Mouse (Mus musculus) limb, embryonic 11.5 days (tissue): ENCODE measurements at regions not wholly inside any gene's neighbourhood (a gene's known extent, or its start where the extent isn't known, plus 50 kb on each side); places are given as distances from the start of the nearest gene placed in this dataset.

Source experiments
- ATAC-seq: fragments of 200-750 bp; cut with Nextera tagmentation; 2 replicates; pipeline ENCODE4 v1.8.0; 2017; ENCODE audit warnings: low read depth; ENCODE audit not compliant: insufficient number of reproducible peaks, low FRiP score, low TSS enrichment
- DNase-seq: peaks from one replicate; pipeline ENCODE4 v3.0.0-alpha.2; 2015; ENCODE audit warnings: low spot score
- H3K27ac ChIP-seq: fragments of 300-500 bp; sonication (generic); replicated peaks from 2 replicates; pipeline ENCODE4 v1.5.1; 2014; ENCODE audit warnings: low read depth, mild to moderate bottlenecking, low read length
- H3K27me3 ChIP-seq: fragments of 300-500 bp; sonication (generic); 2 replicates; pipeline ENCODE4 v1.6.1; 2014; ENCODE audit warnings: mild to moderate bottlenecking, low read length, mixed read lengths; ENCODE audit not compliant: control insufficient read depth, insufficient read depth
- H3K36me3 ChIP-seq: fragments of 300-500 bp; sonication (generic); 2 replicates; pipeline ENCODE4 v1.6.1; 2014; ENCODE audit warnings: mild to moderate bottlenecking, low read length, moderate library complexity, mixed read lengths; ENCODE audit not compliant: control insufficient read depth, insufficient read depth
- H3K4me1 ChIP-seq: fragments of 300-500 bp; sonication (generic); 2 replicates; pipeline ENCODE4 v1.6.1; 2014; ENCODE audit warnings: low read length, mixed read lengths; ENCODE audit not compliant: control insufficient read depth, insufficient read depth
- H3K4me2 ChIP-seq: fragments of 300-500 bp; sonication (generic); 2 replicates; pipeline ENCODE4 v1.6.1; 2014; ENCODE audit warnings: low read depth, mild to moderate bottlenecking, moderate library complexity; ENCODE audit not compliant: severe bottlenecking
- H3K4me3 ChIP-seq: fragments of 300-500 bp; sonication (generic); 2 replicates; pipeline ENCODE4 v1.5.1; 2014; ENCODE audit warnings: low read depth, low read length
- H3K9ac ChIP-seq: fragments of 300-500 bp; sonication (generic); 2 replicates; pipeline ENCODE4 v1.6.1; 2014; ENCODE audit warnings: mild to moderate bottlenecking, low read length
- H3K9me3 ChIP-seq: fragments of 300-500 bp; sonication (generic); 2 replicates; pipeline ENCODE4 v1.6.1; 2016; ENCODE audit warnings: low read length; ENCODE audit not compliant: control insufficient read depth
- WGBS: fragments of 180-500 bp; shearing (Covaris S2); extraction: QIAGEN DNeasy Blood & Tissue Kit; methylation state at CpG from one replicate; pipeline ENCODE4 v1.1.7; 2014; 5-methylcytosine and 5-hydroxymethylcytosine counted together

DNA sequence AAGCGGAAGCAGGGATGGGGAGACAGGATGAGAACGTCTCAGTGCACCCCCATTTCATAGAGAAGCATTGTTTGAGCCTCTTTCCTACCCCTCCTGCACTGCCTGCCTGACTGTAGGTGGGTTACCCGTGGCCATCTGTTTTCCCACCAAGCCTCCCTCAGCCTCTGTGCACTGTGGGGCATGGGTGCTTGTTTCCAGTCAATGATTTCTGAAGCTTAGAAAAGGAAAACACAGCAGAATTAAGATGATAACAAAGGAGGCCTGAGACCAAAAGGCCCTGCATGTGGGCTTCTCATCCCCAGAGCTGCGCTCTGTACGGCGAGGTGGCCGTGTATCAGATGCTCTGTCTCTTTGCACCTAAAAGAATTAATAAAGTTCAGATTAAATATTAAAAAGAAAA, 92.9 kb upstream of the Pabpc6 start:
- ATAC-seq (no peak), DNase-seq (no peak)
- 0 out of 2 replicates have a peak, but pooled peaks cover 3% of the 10 kb centered on the region for H3K4me1 ChIP-seq
- H3K9me3 ChIP-seq, result no peaks in the 10 kb centered on the region
- no peaks in the 10 kb centered on the region; the same call in 1 of the 2 replicates for H3K27me3 ChIP-seq
- WGBS, result 79% methylated on average over 7 of the region's 7 CpGs
- H3K4me2 ChIP-seq, result no peak overlapping the region
- H3K27ac ChIP-seq, result no peak overlapping the region
- no peak overlapping the region for H3K4me3 ChIP-seq
- H3K36me3 ChIP-seq, result no peaks in the 10 kb centered on the region
- no peak overlapping the region for H3K9ac ChIP-seq

DNA sequence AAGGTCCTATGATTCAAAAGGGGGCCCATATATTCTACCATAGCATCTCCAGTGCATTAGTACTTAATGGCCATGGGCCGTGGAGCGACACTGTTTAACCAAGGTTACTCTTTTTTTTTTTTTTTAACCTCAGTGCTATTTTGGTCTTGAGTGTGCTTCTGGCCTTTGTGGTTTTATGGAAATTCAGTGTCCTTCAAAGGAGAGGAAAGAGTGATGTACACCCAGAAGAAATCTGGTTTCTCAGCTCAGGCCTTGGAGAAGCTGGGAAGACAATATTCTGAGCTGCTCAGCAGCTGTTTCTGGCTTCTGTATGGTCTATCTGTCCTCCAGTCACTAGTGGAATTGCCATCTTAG, 91.2 kb upstream of the Pabpc6 start:
- H3K9me3 ChIP-seq, result no peaks in the 10 kb centered on the region
- no peaks in the 10 kb centered on the region for H3K36me3 ChIP-seq
- no peak overlapping the region for H3K4me2 ChIP-seq
- no peak overlapping the region for H3K4me3 ChIP-seq
- H3K4me1 ChIP-seq, result 0 out of 2 replicates have a peak, but pooled peaks cover 3% of the 10 kb centered on the region
- H3K9ac ChIP-seq, result no peak overlapping the region
- no peak for ATAC-seq
- 90% methylated on average over 2 of the region's 2 CpGs for WGBS
- no peak for DNase-seq
- H3K27me3 ChIP-seq, result no peaks in the 10 kb centered on the region
- H3K27ac ChIP-seq, result no peak overlapping the region

DNA sequence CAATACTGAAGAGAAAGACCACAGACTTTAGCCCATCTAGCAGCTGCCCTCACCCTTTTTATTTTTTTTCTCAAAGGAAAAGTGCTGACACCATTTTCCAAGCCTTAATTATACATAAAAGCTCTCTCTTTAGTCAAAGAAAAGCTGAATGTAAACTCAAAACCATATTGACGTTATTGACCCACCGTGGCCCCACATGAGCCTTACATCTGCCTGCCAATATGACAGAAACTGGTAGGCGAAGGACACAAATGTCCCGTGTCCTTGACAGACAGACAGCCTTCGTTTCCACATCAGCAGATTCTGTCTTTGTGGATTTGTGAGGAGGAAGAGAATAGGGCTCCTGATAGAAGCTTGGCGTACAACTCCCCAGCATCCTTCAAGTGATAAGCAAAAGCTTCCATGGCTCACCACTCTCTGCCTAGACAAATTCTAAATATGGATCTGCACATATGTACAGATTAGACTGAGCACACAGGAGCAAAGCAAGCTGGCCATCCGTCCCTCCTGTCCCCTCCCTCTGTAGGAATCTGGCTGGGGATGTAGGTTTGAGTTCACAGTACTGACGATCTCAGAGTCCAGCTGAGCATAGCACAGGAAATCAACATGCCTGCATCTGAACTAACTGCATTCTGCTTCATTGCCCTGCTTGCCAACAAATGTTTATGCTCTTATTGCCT, 90.6 kb upstream of the Pabpc6 start:
- Histone ChIP-seq H3K4me3 (no peak overlapping the region), H3K4me1 (0 out of 2 replicates have a peak, but pooled peaks cover 3% of the 10 kb centered on the region), H3K27ac (no peak overlapping the region), H3K27me3 (no peaks in the 10 kb centered on the region), H3K9ac (no peak overlapping the region), H3K4me2 (no peak overlapping the region), H3K9me3 (no peaks in the 10 kb centered on the region), H3K36me3 (no peaks in the 10 kb centered on the region)
- DNase-seq (no peak), ATAC-seq (no peak)
- WGBS, result 85% methylated on average over 8 of the region's 8 CpGs

DNA sequence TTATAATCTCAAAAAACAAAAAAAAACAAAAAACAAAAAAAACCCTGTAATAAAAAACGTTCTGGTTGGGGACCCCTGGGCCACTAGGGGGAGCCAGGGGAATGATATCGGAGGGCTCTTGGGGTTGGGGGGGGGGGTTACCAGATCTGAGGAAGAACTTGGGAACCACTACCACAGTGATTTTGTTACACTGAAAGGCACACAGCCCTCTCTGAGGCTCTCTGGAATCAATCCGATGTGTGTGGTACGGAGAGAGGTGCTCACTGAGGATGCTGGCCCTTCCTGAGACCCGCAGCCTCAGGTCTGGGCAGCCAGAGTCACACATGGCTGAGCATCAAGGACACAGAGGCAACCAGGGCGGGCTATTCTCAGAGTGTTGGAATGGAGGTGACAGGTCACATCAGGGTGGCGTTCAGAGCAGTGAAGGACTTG, 89.9 kb upstream of the Pabpc6 start:
- DNase-seq (peak; percentile 45), ATAC-seq (no peak)
- no peak overlapping the region for H3K4me2 ChIP-seq
- no peak overlapping the region for H3K27ac ChIP-seq
- no peak overlapping the region for H3K4me3 ChIP-seq
- WGBS, result 42% methylated on average over 7 of the region's 7 CpGs
- no peaks in the 10 kb centered on the region for H3K27me3 ChIP-seq
- H3K4me1 ChIP-seq, result 0 out of 2 replicates have a peak, but pooled peaks cover 3% of the 10 kb centered on the region
- no peak overlapping the region for H3K9ac ChIP-seq
- H3K9me3 ChIP-seq, result no peaks in the 10 kb centered on the region
- H3K36me3 ChIP-seq, result no peaks in the 10 kb centered on the region

DNA sequence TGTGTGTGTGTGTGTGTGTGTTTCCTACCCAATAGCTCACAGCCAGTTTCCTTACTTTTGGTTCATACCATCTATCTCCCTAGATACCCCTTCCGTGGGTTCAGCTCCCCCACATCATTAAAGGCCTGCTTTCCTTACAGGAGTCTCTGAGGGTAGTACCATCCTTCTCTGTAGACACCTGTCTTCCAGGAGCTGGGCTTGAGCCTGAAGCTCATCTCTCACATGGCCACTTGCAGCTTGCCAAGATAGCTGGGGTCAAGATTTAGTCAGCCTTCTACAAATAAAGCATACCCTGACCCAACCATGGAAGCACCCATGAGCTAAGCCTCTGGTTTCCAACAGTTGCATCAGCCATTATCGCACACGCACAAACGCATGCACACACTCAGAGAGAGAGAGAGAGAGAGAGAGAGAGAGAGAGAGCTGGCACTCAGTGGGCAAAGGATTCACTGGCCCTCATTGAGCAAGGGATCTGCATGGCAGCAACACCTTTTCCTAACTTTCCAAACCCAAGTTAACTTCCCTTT, 88.3 kb upstream of the Pabpc6 start:
- H3K4me2 ChIP-seq, result no peak overlapping the region
- no peaks in the 10 kb centered on the region for H3K36me3 ChIP-seq
- no peaks in the 10 kb centered on the region for H3K27me3 ChIP-seq
- no peaks in the 10 kb centered on the region for H3K4me1 ChIP-seq
- H3K9ac ChIP-seq, result no peak overlapping the region
- WGBS, result 95% methylated on average over 4 of the region's 4 CpGs
- H3K9me3 ChIP-seq, result no peaks in the 10 kb centered on the region
- no peak overlapping the region for H3K27ac ChIP-seq
- no peak for DNase-seq
- ATAC-seq, result no peak
- H3K4me3 ChIP-seq, result no peak overlapping the region

DNA sequence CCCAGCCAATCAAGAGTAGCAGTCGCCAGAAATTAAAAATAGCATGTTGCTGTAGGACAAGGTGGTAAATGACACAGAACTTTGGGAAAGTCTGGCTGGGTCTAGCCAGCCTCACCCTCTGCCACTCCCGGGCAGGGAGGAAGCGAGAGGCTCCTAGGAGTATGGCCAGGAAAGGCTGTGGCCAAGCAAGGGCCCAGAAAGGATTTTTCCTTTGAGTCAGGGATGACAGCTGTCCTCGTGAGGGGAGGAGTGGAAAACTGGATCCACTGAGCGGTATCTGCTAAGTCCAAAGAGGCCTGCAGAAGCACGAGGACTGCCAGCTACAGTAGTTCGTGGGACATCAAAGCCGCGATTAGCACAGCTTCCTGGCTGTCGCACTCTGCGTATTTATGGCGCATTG, 87.2 kb upstream of the Pabpc6 start:
- Histone ChIP-seq H3K27me3 (no peaks in the 10 kb centered on the region), H3K27ac (no peak overlapping the region), H3K9me3 (no peaks in the 10 kb centered on the region), H3K9ac (no peak overlapping the region), H3K4me3 (no peak overlapping the region), H3K4me2 (no peak overlapping the region), H3K36me3 (no peaks in the 10 kb centered on the region), H3K4me1 (no peaks in the 10 kb centered on the region)
- WGBS, result 83% methylated on average over 12 of the region's 12 CpGs
- DNase-seq (no peak), ATAC-seq (no peak)

DNA sequence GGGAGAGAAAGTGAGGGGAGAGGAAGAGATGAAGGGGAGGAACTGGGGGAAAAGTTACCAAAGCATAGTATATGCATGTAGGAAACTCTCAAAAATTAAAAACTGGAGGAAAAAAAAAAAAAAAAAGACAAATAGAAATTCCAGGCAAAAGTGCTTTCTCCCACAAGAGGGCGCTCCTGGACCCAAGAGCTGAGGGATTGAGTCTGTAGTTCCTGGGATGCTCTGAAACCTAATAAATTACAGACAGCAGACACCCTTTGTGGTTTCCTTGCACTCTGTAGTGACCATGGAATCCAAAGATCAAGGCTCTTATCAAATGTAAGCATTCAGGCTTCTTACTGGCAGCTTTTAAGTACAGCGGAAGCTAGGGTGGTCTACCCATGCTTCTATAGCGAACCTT, 86.7 kb upstream of the Pabpc6 start:
- Histone ChIP-seq H3K4me3 (no peak overlapping the region), H3K36me3 (no peaks in the 10 kb centered on the region), H3K4me2 (no peak overlapping the region), H3K4me1 (no peaks in the 10 kb centered on the region), H3K27me3 (no peaks in the 10 kb centered on the region), H3K9me3 (no peaks in the 10 kb centered on the region), H3K27ac (no peak overlapping the region), H3K9ac (no peak overlapping the region)
- DNase-seq (peak; percentile 69), ATAC-seq (no peak)
- 58% methylated on average over 3 of the region's 3 CpGs for WGBS

DNA sequence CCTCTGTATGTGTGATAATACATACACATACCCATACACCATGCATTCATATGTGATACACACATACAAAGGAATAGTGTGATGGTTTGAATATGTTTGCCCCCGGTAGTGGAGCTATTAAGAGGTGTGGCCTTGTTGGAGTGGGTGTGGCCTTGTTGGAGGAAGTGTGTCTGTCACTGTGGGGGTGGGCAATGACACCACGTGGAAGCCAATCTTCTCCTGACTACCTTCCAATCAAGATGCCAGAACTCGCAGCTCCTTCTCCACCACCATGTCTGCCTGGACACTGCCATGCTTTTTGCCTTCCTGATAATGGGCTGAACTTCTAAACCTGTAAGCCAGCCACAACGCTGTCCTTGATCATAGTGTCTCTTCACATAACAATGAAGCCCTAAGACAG, 86.1 kb upstream of the Pabpc6 start:
- ATAC-seq (no peak), DNase-seq (no peak)
- Histone ChIP-seq H3K4me1 (no peaks in the 10 kb centered on the region), H3K9me3 (no peaks in the 10 kb centered on the region), H3K36me3 (no peaks in the 10 kb centered on the region), H3K9ac (no peak overlapping the region), H3K27me3 (no peaks in the 10 kb centered on the region), H3K27ac (no peak overlapping the region), H3K4me3 (no peak overlapping the region), H3K4me2 (no peak overlapping the region)
- WGBS, result 78% methylated on average over 4 of the region's 4 CpGs
